Mouse (Mus musculus): ENCODE data around the gene Serinc5. TPM values are rescaled to one million over a fixed set of nuclear protein-coding genes. Genes with fewer than 3 reads are reported as not detected.
A peak's percentile ranks its signal among the peaks of the same experiment; 100 is the strongest.

Gene Serinc5
- total RNA-seq, 2 experiments from 2014 or later: 15.4 to 18.5 TPM

- DNase-seq: no peak
- intact Hi-C loops (cut with DNase I): no loop called here
These were observed 87.9 kb downstream of the Serinc5 start for GRCm38 (mm10) chr13:92698781-92699180.

- intact Hi-C loops (cut with DNase I): no loop called here
- no peak for DNase-seq
These were observed 88.5 kb downstream of the Serinc5 start for GRCm38 (mm10) chr13:92699395-92699794.

DNA sequence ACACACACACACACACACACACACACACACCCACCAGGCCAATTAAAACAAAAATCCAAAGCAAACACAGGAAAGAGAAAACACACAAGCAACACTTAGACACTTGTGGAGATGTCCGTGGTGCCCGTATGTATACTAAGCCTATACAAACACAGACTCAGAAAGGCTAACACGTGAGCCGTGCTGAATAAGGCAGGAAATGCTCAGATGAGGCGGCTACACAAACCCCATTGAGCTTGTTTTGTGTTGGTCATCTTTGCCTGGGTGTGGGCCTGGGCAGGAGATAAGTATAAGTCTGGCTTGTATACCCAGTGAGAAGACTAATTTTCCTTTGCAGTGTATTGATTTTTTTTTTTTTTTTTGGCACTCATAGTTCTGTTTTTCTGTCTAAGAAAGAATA, 91.1 kb downstream of the Serinc5 start:
- intact Hi-C loops (cut with DNase I): loop anchor here (5.0 kb wide), 1 partner anchor 90 kb away; the partner anchor contains the start of gene Serinc5
- DNase-seq: no peak

DNA sequence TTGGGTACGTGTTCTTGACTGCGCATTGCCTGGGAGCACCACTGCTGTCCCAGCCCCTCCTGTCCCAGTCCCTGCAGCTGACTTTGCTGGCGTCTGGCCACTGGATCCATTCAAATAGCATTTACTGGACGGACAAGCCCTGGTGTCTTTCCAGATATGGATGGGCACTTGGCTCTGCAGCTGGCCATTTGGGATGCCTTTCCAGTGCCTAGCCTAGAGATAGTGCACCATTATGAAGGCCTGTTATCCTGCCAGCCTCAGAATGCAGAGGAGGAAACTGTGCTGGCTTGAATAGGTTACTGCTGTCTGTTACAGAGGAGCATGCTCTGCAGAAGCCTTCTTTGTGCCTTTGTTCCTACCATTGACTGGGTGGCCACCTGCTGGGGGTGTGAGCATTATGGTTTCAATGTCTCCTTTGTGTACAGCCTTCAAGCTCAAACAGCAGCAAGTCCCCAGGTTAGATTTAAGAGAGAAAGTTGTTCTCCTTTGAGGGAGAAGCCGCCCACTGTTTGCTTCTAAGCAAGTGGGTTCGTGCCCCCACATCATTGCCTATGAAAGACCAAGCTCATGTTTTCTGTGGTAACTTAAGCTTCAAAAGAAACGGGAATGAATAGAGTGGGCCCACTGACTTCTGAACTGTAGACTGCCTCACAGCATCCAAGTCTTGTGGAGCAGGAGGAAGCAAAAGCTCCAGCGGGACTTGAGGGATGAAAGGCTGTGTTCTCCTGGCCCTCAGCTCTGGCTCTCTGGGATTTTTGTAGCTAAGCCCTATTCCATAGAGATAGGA, 92.5 kb downstream of the Serinc5 start:
- intact Hi-C loops (cut with DNase I): loop anchor here (1.0 to 5.0 kb wide), 2 partner anchors 91 to 123 kb away; partner anchors contain the start of gene Serinc5
- peak; percentile 33 to 46 for DNase-seq

GRCm38 (mm10) chr13:92704189-92704588, 93.3 kb downstream of the Serinc5 start:
- no peak for DNase-seq
- intact Hi-C loops (cut with DNase I): loop anchor here (5.0 kb wide), 1 partner anchor 92 kb away; the partner anchor contains the start of gene Serinc5

GRCm38 (mm10) chr13:92705016-92705535, 94.2 kb downstream of the Serinc5 start:
- intact Hi-C loops (cut with DNase I): no loop called here
- DNase-seq: no peak

DNA sequence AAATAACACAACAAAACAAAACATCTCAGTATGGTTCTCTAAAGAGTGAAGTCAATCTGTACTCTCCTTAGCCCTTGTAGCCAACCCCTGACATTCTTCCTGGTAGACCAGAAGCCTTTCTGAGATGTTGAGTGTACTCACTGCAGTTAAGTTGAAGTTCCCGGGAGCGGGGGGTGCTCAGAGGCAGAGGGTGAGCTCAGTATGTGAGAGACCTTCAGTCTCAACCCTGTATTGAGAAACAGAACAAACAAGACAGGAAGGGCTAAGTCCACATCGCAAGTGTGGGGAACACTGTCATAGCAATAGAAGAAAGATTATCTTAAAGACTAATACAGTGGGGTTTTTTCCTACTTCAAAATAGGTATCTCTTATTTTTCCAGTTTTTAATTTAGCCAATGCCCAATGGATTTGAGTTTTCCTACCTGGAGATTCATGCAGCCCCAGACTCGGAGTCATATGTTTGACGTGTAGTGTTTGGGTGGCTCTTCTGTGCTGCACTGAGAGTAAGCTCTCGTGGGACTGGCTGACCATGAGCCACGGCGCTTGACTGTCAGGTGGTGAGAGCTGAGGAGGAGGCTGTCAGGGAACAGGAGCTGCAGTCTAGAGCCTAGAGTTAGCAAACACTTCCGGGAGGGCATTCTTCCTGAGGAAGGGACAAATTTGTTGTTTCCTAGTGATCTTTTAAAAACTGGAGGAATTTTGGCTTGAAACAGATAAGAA, 95.6 kb downstream of the Serinc5 start:
- intact Hi-C loops (cut with DNase I): no loop called here
- DNase-seq: no peak

DNA sequence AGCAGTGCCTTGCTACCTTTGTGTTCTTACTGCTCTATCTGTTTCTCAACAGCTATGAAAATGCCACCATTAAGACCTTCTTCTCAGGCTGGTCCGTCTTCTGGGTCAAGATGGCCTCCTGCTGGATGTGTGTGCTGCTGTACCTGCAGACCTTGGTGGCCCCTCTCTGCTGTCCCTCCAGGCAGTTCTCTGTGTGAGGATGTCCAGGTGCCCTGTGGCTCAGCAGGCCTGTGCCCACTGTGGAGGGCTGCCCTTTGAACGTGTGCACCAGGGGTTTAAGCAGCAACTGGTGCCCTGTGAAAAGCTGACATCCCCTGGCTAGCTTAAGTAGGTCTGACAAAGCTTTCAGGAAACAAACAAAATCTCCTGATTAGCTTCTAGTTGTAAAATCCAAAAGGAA, 97.0 kb downstream of the Serinc5 start:
- intact Hi-C loops (cut with DNase I): no loop called here
- no peak for DNase-seq

GRCm38 (mm10) chr13:92708466-92708865, 97.6 kb downstream of the Serinc5 start:
- no peak for DNase-seq
- intact Hi-C loops (cut with DNase I): no loop called here

DNA sequence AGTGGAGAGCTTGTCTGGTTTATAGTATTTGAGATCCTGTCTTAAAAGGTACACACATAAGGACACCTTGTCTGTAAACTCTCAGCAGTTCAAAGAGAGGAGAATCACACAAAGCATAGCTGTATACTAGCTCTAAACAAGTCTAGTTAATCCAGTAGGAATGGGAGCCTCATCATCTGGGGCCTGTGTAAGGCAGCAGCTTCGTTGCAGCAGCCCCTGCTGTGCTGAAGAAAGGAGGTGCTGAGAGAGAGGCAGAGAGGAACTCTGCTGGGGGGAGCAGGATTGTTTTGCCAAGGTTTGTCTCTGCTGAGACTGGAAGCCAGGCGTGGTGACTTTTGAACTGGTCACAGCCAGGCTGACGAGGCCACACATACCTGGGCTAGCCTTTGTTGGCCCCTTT, 98.6 kb downstream of the Serinc5 start:
- DNase-seq: no peak
- intact Hi-C loops (cut with DNase I): no loop called here

- intact Hi-C loops (cut with DNase I): no loop called here
- no peak for DNase-seq
These were observed 99.5 kb downstream of the Serinc5 start for GRCm38 (mm10) chr13:92710361-92710760.

- intact Hi-C loops (cut with DNase I): no loop called here
- DNase-seq: no peak
These were observed 100.9 kb downstream of the Serinc5 start for GRCm38 (mm10) chr13:92711821-92712220.

DNA sequence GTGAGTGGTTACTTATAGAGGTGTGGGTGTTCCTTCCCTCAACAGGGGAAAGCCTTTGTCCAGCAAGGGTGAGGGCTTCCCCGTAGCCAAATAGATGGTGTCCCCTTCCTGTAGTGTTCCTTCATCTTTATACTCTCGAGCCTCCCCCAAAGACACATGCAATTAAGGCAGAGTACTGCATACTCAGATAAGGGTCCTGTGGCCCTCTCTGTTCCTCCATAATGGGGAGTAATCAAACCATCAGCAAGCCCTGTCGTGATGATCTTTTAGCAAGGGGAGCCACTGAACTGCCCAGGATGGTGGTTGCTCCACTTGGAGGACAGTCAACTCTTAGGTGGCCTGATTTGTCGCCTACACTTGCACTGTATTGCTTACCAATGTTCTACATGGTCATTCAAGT, 101.7 kb downstream of the Serinc5 start:
- DNase-seq: no peak
- intact Hi-C loops (cut with DNase I): no loop called here

DNA sequence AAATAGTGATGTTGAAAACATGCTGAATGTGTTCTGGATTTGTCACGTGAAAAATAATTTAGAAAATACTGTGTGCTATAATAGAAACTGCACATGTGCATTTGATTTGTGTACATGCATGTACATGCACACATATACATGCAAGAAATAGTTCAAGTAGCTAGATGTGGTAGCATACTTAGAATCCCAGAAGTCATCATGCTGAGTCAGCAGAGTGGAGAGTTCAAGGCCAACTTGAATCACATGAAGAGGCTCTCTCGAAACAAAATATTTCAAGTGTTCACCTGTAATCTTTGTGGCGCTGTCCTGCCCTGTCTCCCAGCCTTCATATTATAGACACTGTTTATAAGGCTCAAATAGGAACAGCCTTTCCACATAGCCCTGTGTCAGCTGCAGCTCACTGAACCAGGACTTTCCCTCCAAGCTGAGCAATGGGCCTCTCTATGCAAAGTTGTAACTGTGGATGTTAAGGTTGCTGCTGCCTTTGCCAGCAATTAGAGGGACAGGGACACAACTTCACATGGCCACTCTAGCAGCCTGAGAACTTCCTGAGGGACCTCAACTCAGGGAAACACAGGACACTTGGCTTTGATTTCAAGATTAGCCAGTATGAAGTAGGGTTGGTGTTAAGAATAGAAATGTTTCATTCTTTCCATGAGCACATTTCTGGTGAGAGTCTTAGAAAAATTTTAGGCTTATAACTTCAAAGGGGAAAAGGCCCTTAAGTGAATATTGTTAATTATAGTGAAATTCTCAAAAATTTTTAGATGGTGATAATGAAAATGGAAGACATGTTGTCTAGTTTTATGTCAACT, 107.2 kb downstream of the Serinc5 start:
- no peak for DNase-seq
- intact Hi-C loops (cut with DNase I): no loop called here

DNA sequence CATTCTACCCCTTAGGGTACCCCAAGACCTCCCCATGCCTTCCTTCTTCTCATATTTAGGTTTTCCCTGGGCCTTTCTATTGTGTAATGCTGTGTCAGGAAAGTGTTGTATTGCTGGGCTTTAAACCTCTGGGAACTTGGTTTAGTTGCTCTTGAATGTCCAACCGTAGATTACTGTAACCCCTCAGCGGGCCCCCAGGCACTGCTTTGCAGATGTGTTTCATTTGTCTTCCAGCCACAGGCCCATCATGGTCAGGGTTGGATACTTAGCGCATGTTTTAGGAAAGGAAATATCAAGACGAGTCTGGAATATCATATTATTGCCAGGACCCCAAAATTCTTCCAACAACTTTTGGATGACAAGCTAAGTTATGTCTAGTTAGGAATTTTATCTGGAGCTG, 110.1 kb downstream of the Serinc5 start:
- no peak for DNase-seq
- intact Hi-C loops (cut with DNase I): no loop called here

DNA sequence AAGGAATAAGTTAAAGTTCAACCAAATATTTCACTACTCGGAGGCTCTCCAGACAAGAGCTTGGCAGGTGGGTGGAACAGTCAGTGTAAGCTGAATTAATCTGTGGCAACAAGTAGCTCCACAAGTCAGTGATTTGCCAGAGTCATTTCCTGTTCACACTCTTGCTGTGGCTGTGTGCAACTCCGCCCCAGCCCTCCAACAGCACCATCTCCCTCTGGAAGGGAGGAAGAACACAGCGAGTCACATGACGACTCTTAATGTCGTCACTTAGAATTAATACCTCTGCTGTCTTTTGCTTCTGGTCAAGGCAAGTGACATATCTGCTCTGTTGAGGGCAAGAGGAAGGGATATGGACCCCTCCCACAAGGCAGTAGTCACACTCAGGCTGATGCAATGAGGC, 111.5 kb downstream of the Serinc5 start:
- DNase-seq: no peak
- intact Hi-C loops (cut with DNase I): no loop called here

- intact Hi-C loops (cut with DNase I): no loop called here
- DNase-seq: peak; percentile 18 to 38
These were observed 118.9 kb downstream of the Serinc5 start for GRCm38 (mm10) chr13:92729811-92730210.

DNA sequence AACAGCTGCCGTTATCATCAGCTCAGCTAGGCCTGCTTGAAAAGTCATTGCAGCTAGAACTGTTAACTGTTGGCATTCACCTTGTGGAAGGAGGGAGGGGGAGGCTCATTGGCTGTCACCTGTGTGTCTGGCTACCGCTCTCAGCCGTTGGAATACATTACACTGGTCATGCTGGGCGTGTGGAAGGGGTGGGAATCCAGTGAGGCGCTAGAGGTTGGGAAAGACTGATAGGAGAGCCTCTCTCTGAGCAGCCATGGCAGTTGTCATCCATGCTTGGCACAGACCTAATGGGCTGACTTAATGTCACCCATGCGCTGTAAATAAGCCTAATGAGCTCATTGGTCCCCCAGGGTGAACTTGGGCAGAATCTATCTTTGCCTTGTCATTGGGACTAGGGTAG, 120.9 kb downstream of the Serinc5 start:
- intact Hi-C loops (cut with DNase I): no loop called here

GRCm38 (mm10) chr13:92732836-92733235, 121.9 kb downstream of the Serinc5 start:
- intact Hi-C loops (cut with DNase I): no loop called here
- no peak for DNase-seq

More for the DNA sequence above, 120.9 kb downstream of the Serinc5 start:
- no peak for DNase-seq

- intact Hi-C loops (cut with DNase I): no loop called here
- peak; percentile 26 to 46 for DNase-seq
These were observed 122.4 kb downstream of the Serinc5 start for GRCm38 (mm10) chr13:92733252-92733651.

GRCm38 (mm10) chr13:92733741-92734140, 122.8 kb downstream of the Serinc5 start:
- DNase-seq: no peak
- intact Hi-C loops (cut with DNase I): no loop called here
